Mouse (Mus musculus) intestine, embryonic 14.5 days (tissue): ENCODE measurements at regions not wholly inside any gene's neighbourhood (a gene's known extent, or its start where the extent isn't known, plus 50 kb on each side); places are given as distances from the start of the nearest gene placed in this dataset.
A peak's percentile ranks its signal among the peaks of the same experiment; 100 is the strongest.

Source experiments
- ATAC-seq: fragments of 200-750 bp; cut with Nextera tagmentation; replicated peaks from 2 replicates; pipeline ENCODE4 v1.8.0; 2017; ENCODE audit warnings: low read depth, moderate number of reproducible peaks, moderate TSS enrichment, moderate library complexity; ENCODE audit not compliant: low FRiP score, low TSS enrichment
- DNase-seq: peaks from one replicate; pipeline ENCODE4 v3.0.0-alpha.2; 2018; ENCODE audit warnings: low spot score
- H3K27ac ChIP-seq: fragments of 300-500 bp; sonication (generic); 2 replicates; pipeline ENCODE4 v1.5.1; 2014; ENCODE audit warnings: low read depth, mild to moderate bottlenecking, control low read depth
- H3K27me3 ChIP-seq: fragments of 300-500 bp; sonication (generic); replicated peaks from 2 replicates; pipeline ENCODE4 v1.6.1; 2014; ENCODE audit warnings: low read length, control low read depth; ENCODE audit not compliant: control insufficient read depth, insufficient read depth
- H3K36me3 ChIP-seq: fragments of 300-500 bp; sonication (generic); 2 replicates; pipeline ENCODE4 v1.6.1; 2014; ENCODE audit warnings: low read length, control low read depth; ENCODE audit not compliant: control insufficient read depth, insufficient read depth
- H3K4me1 ChIP-seq: fragments of 300-500 bp; sonication (generic); replicated peaks from 2 replicates; pipeline ENCODE4 v1.6.1; 2014; ENCODE audit warnings: low read length, control low read depth, mixed read lengths; ENCODE audit not compliant: control insufficient read depth, insufficient read depth
- H3K4me2 ChIP-seq: fragments of 300-500 bp; sonication (generic); 2 replicates; pipeline ENCODE4 v1.6.1; 2014; ENCODE audit warnings: low read length
- H3K4me3 ChIP-seq: fragments of 300-500 bp; sonication (generic); 2 replicates; pipeline ENCODE4 v1.5.1; 2014; ENCODE audit warnings: low read depth, low read length, control low read depth, mixed read lengths
- H3K9ac ChIP-seq: fragments of 300-500 bp; sonication (generic); 2 replicates; pipeline ENCODE4 v1.6.1; 2014; ENCODE audit warnings: mild to moderate bottlenecking, low read length
- H3K9me3 ChIP-seq: fragments of 300-500 bp; sonication (generic); 2 replicates; pipeline ENCODE4 v1.6.1; 2016; ENCODE audit warnings: low read length, control low read depth; ENCODE audit not compliant: control insufficient read depth
- WGBS: fragments of 180-500 bp; shearing (Covaris S2); extraction: QIAGEN DNeasy Blood & Tissue Kit; methylation state at CpG from one replicate; pipeline ENCODE4 v1.1.7; 2014; 5-methylcytosine and 5-hydroxymethylcytosine counted together

- WGBS, result 83% methylated on average over 6 of the region's 6 CpGs
- DNase-seq (no peak), ATAC-seq (no peak)
- no peaks in the 10 kb centered on the region for H3K27me3 ChIP-seq
- H3K27ac ChIP-seq, result no peak overlapping the region
- H3K36me3 ChIP-seq, result no peaks in the 10 kb centered on the region
- no peak overlapping the region for H3K4me3 ChIP-seq
- no peak overlapping the region for H3K9ac ChIP-seq
- H3K4me2 ChIP-seq, result no peak overlapping the region
- no peaks in the 10 kb centered on the region for H3K4me1 ChIP-seq
- no peaks in the 10 kb centered on the region for H3K9me3 ChIP-seq
These were observed 169.4 kb upstream of the Etaa1 start for GRCm38 (mm10) chr11:18123031-18123430.

DNA sequence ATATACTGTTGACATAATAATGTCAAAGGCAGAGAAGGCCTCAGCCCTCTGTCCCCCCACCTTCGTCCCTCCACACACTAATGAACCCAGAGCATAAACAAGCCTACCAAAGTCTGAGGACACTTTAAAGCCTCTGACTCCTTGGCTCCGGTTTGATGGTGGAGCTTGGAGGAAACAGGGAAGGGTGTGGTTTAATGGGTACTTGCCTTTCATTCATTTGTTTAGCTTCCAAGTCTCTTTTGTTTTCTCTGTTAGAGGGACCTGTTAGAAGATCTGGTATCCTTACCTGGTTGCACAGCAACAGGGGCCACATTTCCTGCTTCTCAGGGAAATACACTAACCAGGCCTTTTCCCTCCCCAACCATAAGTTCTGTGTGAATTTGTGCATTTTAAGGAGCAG, 168.9 kb upstream of the Etaa1 start:
- no peak overlapping the region for H3K27ac ChIP-seq
- H3K4me1 ChIP-seq, result no peaks in the 10 kb centered on the region
- no peak overlapping the region for H3K9ac ChIP-seq
- ATAC-seq, result no peak
- no peaks in the 10 kb centered on the region for H3K9me3 ChIP-seq
- no peaks in the 10 kb centered on the region for H3K27me3 ChIP-seq
- H3K36me3 ChIP-seq, result no peaks in the 10 kb centered on the region
- no peak for DNase-seq
- no peak overlapping the region for H3K4me2 ChIP-seq
- 44% methylated on average over 2 of the region's 2 CpGs for WGBS
- H3K4me3 ChIP-seq, result no peak overlapping the region

DNA sequence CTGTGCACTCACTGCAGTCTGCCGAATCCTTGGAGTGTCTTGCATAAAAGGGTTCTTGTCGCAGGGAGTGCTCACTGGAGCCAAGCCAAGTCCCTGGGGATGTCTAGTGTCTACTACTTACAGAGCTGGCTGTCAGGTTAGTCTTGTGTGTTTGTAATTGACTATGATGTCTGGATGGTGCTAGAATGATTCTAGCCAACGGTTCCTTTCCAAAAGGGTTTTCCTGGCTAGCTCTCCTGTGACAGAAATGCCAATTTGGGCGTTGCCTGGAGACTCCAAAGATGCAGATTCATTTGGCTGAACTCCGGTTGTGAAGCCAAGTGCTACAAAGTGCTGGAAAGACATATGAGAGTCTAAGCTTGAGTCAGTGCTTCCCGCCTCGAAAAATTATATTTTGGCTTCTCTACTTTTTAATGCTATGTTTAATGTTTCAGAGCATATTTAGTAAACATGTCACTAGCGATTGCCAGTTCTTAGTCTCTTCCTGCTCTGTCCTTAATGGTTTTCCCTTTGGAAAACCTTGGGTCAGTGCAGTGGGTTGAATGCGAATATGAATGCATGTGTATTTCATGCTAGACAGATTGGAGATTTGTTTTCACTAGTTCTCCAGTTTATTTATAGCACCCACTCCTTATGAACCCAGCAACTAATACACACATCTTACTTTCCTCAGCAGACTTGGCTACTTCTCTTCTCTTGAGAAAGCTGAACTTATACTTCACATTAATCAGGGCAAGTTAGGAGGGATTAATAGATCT, 162.2 kb upstream of the Etaa1 start:
- Histone ChIP-seq H3K4me2 (no peak overlapping the region), H3K9ac (no peak overlapping the region), H3K36me3 (no peaks in the 10 kb centered on the region), H3K4me1 (no peaks in the 10 kb centered on the region), H3K9me3 (no peaks in the 10 kb centered on the region), H3K27ac (peak overlapping the region; percentile 44; the same call in 1 of the 2 replicates), H3K4me3 (no peak overlapping the region), H3K27me3 (no peaks in the 10 kb centered on the region)
- ATAC-seq (peak; percentile 62), DNase-seq (peak; percentile 64)
- WGBS, result 37% methylated on average over 9 of the region's 9 CpGs

- Histone ChIP-seq H3K9me3 (no peaks in the 10 kb centered on the region), H3K4me2 (no peak overlapping the region), H3K4me3 (no peak overlapping the region), H3K27ac (no peak overlapping the region), H3K27me3 (no peaks in the 10 kb centered on the region), H3K4me1 (no peaks in the 10 kb centered on the region), H3K36me3 (no peaks in the 10 kb centered on the region), H3K9ac (no peak overlapping the region)
- ATAC-seq (no peak), DNase-seq (no peak)
- WGBS, result 76% methylated on average over 3 of the region's 3 CpGs
These were observed 149.2 kb upstream of the Etaa1 start for GRCm38 (mm10) chr11:18102841-18103240.

- 66% methylated on average over 4 of the region's 4 CpGs for WGBS
- Histone ChIP-seq H3K9me3 (no peaks in the 10 kb centered on the region), H3K36me3 (no peaks in the 10 kb centered on the region), H3K4me3 (no peak overlapping the region), H3K27ac (no peak overlapping the region), H3K4me2 (no peak overlapping the region), H3K4me1 (no peaks in the 10 kb centered on the region), H3K27me3 (no peaks in the 10 kb centered on the region), H3K9ac (no peak overlapping the region)
- ATAC-seq (no peak), DNase-seq (no peak)
These were observed 122.3 kb upstream of the Etaa1 start for GRCm38 (mm10) chr11:18075840-18076435.

- H3K4me1 ChIP-seq, result 0 out of 2 replicates have a peak, but pooled peaks cover 4% of the 10 kb centered on the region
- H3K4me3 ChIP-seq, result no peak overlapping the region
- no peak overlapping the region for H3K27ac ChIP-seq
- no peak for ATAC-seq
- H3K36me3 ChIP-seq, result no peaks in the 10 kb centered on the region
- no peaks in the 10 kb centered on the region for H3K9me3 ChIP-seq
- H3K27me3 ChIP-seq, result no peaks in the 10 kb centered on the region
- DNase-seq, result no peak
- WGBS, result 86% methylated on average over 4 of the region's 4 CpGs
- H3K4me2 ChIP-seq, result no peak overlapping the region
- no peak overlapping the region for H3K9ac ChIP-seq
These were observed 117.1 kb upstream of the Etaa1 start for GRCm38 (mm10) chr11:18070586-18071306.

DNA sequence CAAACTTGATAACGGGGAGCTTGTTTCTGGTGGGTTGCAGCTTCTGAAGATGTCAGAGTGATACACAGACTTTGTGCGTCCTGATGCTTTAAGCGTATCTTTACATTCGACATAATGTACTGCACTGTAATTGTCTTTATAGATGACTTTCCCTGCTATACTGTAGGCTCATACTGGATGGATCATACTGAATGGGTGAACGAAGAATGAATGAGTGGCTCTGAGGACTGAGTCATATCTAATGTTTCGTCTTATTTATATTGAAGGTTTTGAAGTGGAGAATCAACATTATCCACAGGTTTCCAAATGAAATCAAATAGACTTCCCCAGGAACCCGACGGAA, 116.3 kb upstream of the Etaa1 start:
- DNase-seq, result no peak
- no peak overlapping the region for H3K4me3 ChIP-seq
- ATAC-seq, result no peak
- no peaks in the 10 kb centered on the region for H3K9me3 ChIP-seq
- no peaks in the 10 kb centered on the region for H3K27me3 ChIP-seq
- no peak overlapping the region for H3K4me2 ChIP-seq
- H3K4me1 ChIP-seq, result 0 out of 2 replicates have a peak, but pooled peaks cover 4% of the 10 kb centered on the region
- H3K9ac ChIP-seq, result no peak overlapping the region
- no peaks in the 10 kb centered on the region for H3K36me3 ChIP-seq
- H3K27ac ChIP-seq, result no peak overlapping the region
- 55% methylated on average over 8 of the region's 8 CpGs for WGBS

DNA sequence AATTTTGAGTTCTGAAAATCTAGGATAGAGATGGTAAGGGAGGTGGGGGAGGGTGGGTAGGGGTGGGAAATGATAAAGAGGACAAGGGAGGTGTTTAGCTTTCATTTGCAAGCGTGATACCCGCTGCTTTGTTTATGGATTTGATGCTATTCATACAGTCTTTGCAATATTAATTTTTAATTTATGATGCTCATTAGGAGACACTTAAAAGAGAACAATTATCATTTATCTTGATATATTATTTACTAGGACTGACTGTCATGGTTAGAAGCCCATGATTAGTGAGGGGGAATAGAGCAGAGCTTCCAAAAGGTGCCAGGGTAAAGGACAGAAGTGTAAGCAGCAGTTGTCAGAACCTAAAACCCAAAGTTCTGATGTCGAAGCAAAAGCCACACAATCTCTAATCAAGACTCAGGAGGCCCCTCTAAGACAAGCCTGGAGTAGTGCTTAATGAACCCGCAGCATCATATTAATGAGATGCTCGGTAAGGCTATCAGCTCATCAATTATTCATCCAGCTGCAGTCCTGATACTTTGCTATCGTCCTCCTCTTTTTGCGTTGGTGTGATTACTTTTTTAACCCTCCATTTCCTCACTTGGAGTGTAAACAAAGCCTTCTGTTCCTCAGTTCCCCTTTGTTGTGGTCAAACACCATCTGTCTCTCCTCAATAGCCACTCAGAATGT, 115.8 kb upstream of the Etaa1 start:
- H3K27ac ChIP-seq, result no peak overlapping the region

More for the DNA sequence above, 115.8 kb upstream of the Etaa1 start:
- Histone ChIP-seq H3K36me3 (no peaks in the 10 kb centered on the region), H3K9me3 (no peaks in the 10 kb centered on the region), H3K27me3 (no peaks in the 10 kb centered on the region), H3K4me3 (no peak overlapping the region), H3K4me1 (0 out of 2 replicates have a peak, but pooled peaks cover 4% of the 10 kb centered on the region), H3K4me2 (no peak overlapping the region), H3K9ac (no peak overlapping the region)
- 41% methylated on average over 7 of the region's 7 CpGs for WGBS
- DNase-seq (no peak), ATAC-seq (no peak)
